Mouse (Mus musculus) testis, adult 2 months (tissue): ENCODE results near the gene Adam1b.

Experiments used
- CTCF ChIP-seq: fragments of 200-500 bp; IDR thresholded peaks from 2 replicates; pipeline ENCODE4 v1.5.1; 2012; ENCODE audit warnings: low read depth, mild to moderate bottlenecking, inconsistent platforms, low read length, moderate library complexity; ENCODE audit not compliant: control insufficient read depth, insufficient read depth, insufficient replicate concordance
- POLR2A ChIP-seq: fragments of 200-500 bp; IDR thresholded peaks from 2 replicates; pipeline ENCODE4 v1.6.1; 2012; ENCODE audit warnings: low read depth, mild to moderate bottlenecking, inconsistent platforms, low read length, moderate library complexity; ENCODE audit not compliant: control insufficient read depth

GRCm38 (mm10) chr5:121454503-121454782 lies 48.8 kb downstream of the Adam1b start:
- TF ChIP-seq CTCF (no peak), POLR2A (no peak)
